Mouse (Mus musculus) effector memory CD4-positive, alpha-beta T cell, adult 5 months (primary cell): ENCODE data around the gene Gm5414. TPM values are rescaled to one million over a fixed set of nuclear protein-coding genes. Genes with fewer than 3 reads are reported as not detected.

Experiments
- polyA plus RNA-seq: library from polyadenylated mRNA; unstranded; fragments of 100-300 nt; shearing (Covaris generic); gene quantifications from one replicate; pipeline ENCODE4 v1.2.1, GENCODE M21; 2017

Gm5414 gene
- not detected for polyA plus RNA-seq

DNA sequence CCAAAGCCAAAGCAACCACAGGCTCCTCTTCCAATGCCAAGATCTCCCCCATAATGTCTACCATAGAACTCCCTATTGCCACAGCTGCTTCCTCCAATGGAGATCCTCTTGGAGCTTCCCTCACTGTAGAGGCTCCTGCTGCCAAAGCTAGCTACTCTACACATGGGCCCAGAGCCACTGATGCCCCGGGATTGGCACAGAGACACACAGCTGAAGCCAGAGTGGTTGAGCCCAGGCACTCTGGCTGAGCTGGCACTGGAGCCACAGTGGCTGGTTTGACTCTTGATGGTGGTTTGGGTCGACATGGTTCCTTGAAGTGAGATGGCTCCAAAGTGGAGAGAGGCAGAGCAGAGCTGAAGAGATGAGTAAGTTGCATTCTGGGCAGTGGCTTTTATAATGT is at the start of gene Gm5414:
TSS of gene Gm5414 (minus strand) at position 305 of the 400 bp plus-strand sequence.

DNA sequence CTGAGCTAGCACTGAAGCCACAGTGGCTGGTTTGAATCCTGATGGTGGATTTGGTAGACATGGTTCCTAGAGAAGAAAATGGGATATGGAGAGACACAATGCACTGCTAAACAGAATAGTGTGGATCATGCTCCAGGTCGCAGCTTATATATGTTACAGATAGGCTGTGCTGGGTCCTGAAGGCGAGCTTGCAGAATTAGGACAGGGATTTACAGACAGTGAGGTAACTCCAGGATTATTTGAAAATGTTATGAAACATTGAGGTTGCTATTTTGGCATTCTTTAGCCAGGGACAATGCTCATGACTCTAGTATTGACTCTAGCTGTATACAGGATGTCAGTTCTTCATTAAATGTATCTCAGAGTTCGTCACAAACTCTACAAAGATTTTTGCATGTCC is 19.3 kb upstream of the Gm5414 start, which contains the start of gene Gm5478:
TSS of gene Gm5478 (minus strand) at position 101 of the 400 bp plus-strand sequence.

Other genes starting within 250 kb of the Gm5414 start
- not detected for gene Krt7, start 217.1 kb downstream of the Gm5414 start, polyA plus RNA-seq
- not detected for gene Krt87, start 189.4 kb downstream of the Gm5414 start, polyA plus RNA-seq
- not detected for gene Krt88, start 180.4 kb downstream of the Gm5414 start, polyA plus RNA-seq
- gene Krt81, start 164.4 kb downstream of the Gm5414 start, polyA plus RNA-seq = not detected
- gene Krt86, start 154.7 kb downstream of the Gm5414 start, polyA plus RNA-seq = not detected
- gene Krt83, start 136.7 kb downstream of the Gm5414 start, polyA plus RNA-seq = 17.0 TPM
- not detected for gene Gm49425, start 110.9 kb downstream of the Gm5414 start, polyA plus RNA-seq
- not detected for gene Krt84, start 95.4 kb downstream of the Gm5414 start, polyA plus RNA-seq
- gene Krt82, start 77.5 kb downstream of the Gm5414 start, polyA plus RNA-seq = not detected
- not detected for gene Krt90, start 65.2 kb downstream of the Gm5414 start, polyA plus RNA-seq
- gene Krt75, start 54.3 kb downstream of the Gm5414 start, polyA plus RNA-seq = 0.19 TPM
- not detected for gene Gm5478, start 19.2 kb upstream of the Gm5414 start, polyA plus RNA-seq
- not detected for gene Krt6b, start 52.1 kb upstream of the Gm5414 start, polyA plus RNA-seq
- not detected for gene Krt6a, start 66.1 kb upstream of the Gm5414 start, polyA plus RNA-seq
- gene Krt5, start 84.7 kb upstream of the Gm5414 start, polyA plus RNA-seq = not detected
- gene Krt71, start 114.9 kb upstream of the Gm5414 start, polyA plus RNA-seq = not detected
- gene Krt72, start 158.3 kb upstream of the Gm5414 start, polyA plus RNA-seq = not detected
- gene Krt73, start 174.2 kb upstream of the Gm5414 start, polyA plus RNA-seq = not detected
- not detected for gene Krt2, start 190.0 kb upstream of the Gm5414 start, polyA plus RNA-seq
- gene Krt1, start 222.6 kb upstream of the Gm5414 start, polyA plus RNA-seq = 0.62 TPM
- gene Krt77, start 241.5 kb upstream of the Gm5414 start, polyA plus RNA-seq = not detected